Mouse (Mus musculus): ENCODE results near the gene Ica1. TPM values are rescaled to one million over a fixed set of nuclear protein-coding genes. Genes with fewer than 3 reads are reported as not detected.

The Ica1 gene
- total and polyA plus RNA-seq, 3 experiments: 3.0 to 13.6 (median 3.5) TPM

GRCm38 (mm10) chr6:8716539-8716938 is 61.7 kb downstream of the Ica1 start:
- no peak for ATAC-seq (ENCODE audit: extremely low read depth, insufficient number of reproducible peaks, low FRiP score, poor library complexity, severe bottlenecking)

GRCm38 (mm10) chr6:8711246-8711645 is 67.0 kb downstream of the Ica1 start:
- DNase-seq (ENCODE audit: low spot score) (no peak), ATAC-seq (ENCODE audit: extremely low read depth, insufficient number of reproducible peaks, low FRiP score, poor library complexity, severe bottlenecking) (no peak)
- Histone ChIP-seq H3K36me3 (replicated peaks) (no peaks in the 10 kb centered on the region), H3K9me3 (replicated peaks) (no peaks in the 10 kb centered on the region), H3K27me3 (ENCODE audit: insufficient read depth, low read length) (peaks cover 4% of the 10 kb centered on the region; the same call in 1 of the 2 replicates), H3K4me3 (ENCODE audit: low read depth, low read length) (no peak overlapping the region), H3K4me1 (ENCODE audit: insufficient read depth, low read depth, low read length) (no peaks in the 10 kb centered on the region)
- no peak for TF ChIP-seq TAL1 (conservative IDR thresholded peaks at IDR 0.05; ENCODE audit: low read depth, low read length)
- TF ChIP-seq GATA2 (IDR thresholded peaks at IDR 0.05; ENCODE audit: borderline replicate concordance, low read depth, low read length): no peak
- no peak for TF ChIP-seq CTCF (IDR thresholded peaks at IDR 0.05; ENCODE audit: low read depth, low read length)
- no peak for TF ChIP-seq GATA1 (IDR thresholded peaks at IDR 0.05; ENCODE audit: borderline replicate concordance, low read length)
- no peak for TF ChIP-seq POLR2AphosphoS5 (IDR thresholded peaks at IDR 0.05; ENCODE audit: insufficient replicate concordance, low read depth, low read length)

More at GRCm38 (mm10) chr6:8716539-8716938, 61.7 kb downstream of the Ica1 start:
- Histone ChIP-seq H3K36me3 (replicated peaks) (no peaks in the 10 kb centered on the region), H3K4me1 (ENCODE audit: insufficient read depth, low read depth, low read length) (peaks cover 3% of the 10 kb centered on the region; the same call in 1 of the 2 replicates), H3K27me3 (ENCODE audit: insufficient read depth, low read length) (peaks cover 9% of the 10 kb centered on the region), H3K9me3 (replicated peaks) (no peaks in the 10 kb centered on the region), H3K4me3 (ENCODE audit: low read depth, low read length) (no peak overlapping the region)
- TF ChIP-seq GATA2 (IDR thresholded peaks at IDR 0.05; ENCODE audit: borderline replicate concordance, low read depth, low read length) (no peak), POLR2AphosphoS5 (IDR thresholded peaks at IDR 0.05; ENCODE audit: insufficient replicate concordance, low read depth, low read length) (no peak), CTCF (IDR thresholded peaks at IDR 0.05; ENCODE audit: low read depth, low read length) (no peak), TAL1 (conservative IDR thresholded peaks at IDR 0.05; ENCODE audit: low read depth, low read length) (no peak), GATA1 (IDR thresholded peaks at IDR 0.05; ENCODE audit: borderline replicate concordance, low read length) (no peak)
- no peak for DNase-seq (ENCODE audit: low spot score)

- H3K4me1 ChIP-seq (ENCODE audit: insufficient read depth, low read depth, low read length): peaks cover 6% of the 10 kb centered on the region
- H3K9me3 ChIP-seq (replicated peaks): no peaks in the 10 kb centered on the region
- TF ChIP-seq GATA1 (IDR thresholded peaks at IDR 0.05; ENCODE audit: borderline replicate concordance, low read length) (no peak), GATA2 (IDR thresholded peaks at IDR 0.05; ENCODE audit: borderline replicate concordance, low read depth, low read length) (no peak), TAL1 (conservative IDR thresholded peaks at IDR 0.05; ENCODE audit: low read depth, low read length) (no peak), CTCF (IDR thresholded peaks at IDR 0.05; ENCODE audit: low read depth, low read length) (no peak), POLR2AphosphoS5 (IDR thresholded peaks at IDR 0.05; ENCODE audit: insufficient replicate concordance, low read depth, low read length) (no peak)
- ATAC-seq (ENCODE audit: extremely low read depth, insufficient number of reproducible peaks, low FRiP score, poor library complexity, severe bottlenecking) (no peak), DNase-seq (ENCODE audit: low spot score) (no peak)
- H3K27me3 ChIP-seq (ENCODE audit: insufficient read depth, low read length): no peaks in the 10 kb centered on the region
- no peaks in the 10 kb centered on the region for H3K36me3 ChIP-seq (replicated peaks)
- no peak overlapping the region for H3K4me3 ChIP-seq (ENCODE audit: low read depth, low read length)
Observed at GRCm38 (mm10) chr6:8694636-8695514, 83.4 kb downstream of the Ica1 start.

- no peaks in the 10 kb centered on the region for H3K36me3 ChIP-seq (replicated peaks)
- no peak for ATAC-seq (ENCODE audit: extremely low read depth, insufficient number of reproducible peaks, low FRiP score, poor library complexity, severe bottlenecking)
- no peak for DNase-seq (ENCODE audit: low spot score)
- H3K4me3 ChIP-seq (ENCODE audit: low read depth, low read length): no peak overlapping the region
- TF ChIP-seq TAL1 (conservative IDR thresholded peaks at IDR 0.05; ENCODE audit: low read depth, low read length) (no peak), POLR2AphosphoS5 (IDR thresholded peaks at IDR 0.05; ENCODE audit: insufficient replicate concordance, low read depth, low read length) (no peak), GATA2 (IDR thresholded peaks at IDR 0.05; ENCODE audit: borderline replicate concordance, low read depth, low read length) (no peak), GATA1 (IDR thresholded peaks at IDR 0.05; ENCODE audit: borderline replicate concordance, low read length) (no peak), CTCF (IDR thresholded peaks at IDR 0.05; ENCODE audit: low read depth, low read length) (no peak)
- no peaks in the 10 kb centered on the region for H3K27me3 ChIP-seq (ENCODE audit: insufficient read depth, low read length)
- peaks cover 6% of the 10 kb centered on the region for H3K4me1 ChIP-seq (ENCODE audit: insufficient read depth, low read depth, low read length)
- H3K9me3 ChIP-seq (replicated peaks): no peaks in the 10 kb centered on the region
Observed at GRCm38 (mm10) chr6:8693926-8694635, 84.2 kb downstream of the Ica1 start.

- no peaks in the 10 kb centered on the region for H3K36me3 ChIP-seq (replicated peaks)
- ATAC-seq (ENCODE audit: extremely low read depth, insufficient number of reproducible peaks, low FRiP score, poor library complexity, severe bottlenecking) (no peak), DNase-seq (ENCODE audit: low spot score) (no peak)
- H3K4me3 ChIP-seq (ENCODE audit: low read depth, low read length): no peak overlapping the region
- H3K4me1 ChIP-seq (ENCODE audit: insufficient read depth, low read depth, low read length): peaks cover 6% of the 10 kb centered on the region
- no peak for TF ChIP-seq TAL1 (conservative IDR thresholded peaks at IDR 0.05; ENCODE audit: low read depth, low read length)
- no peak for TF ChIP-seq GATA2 (IDR thresholded peaks at IDR 0.05; ENCODE audit: borderline replicate concordance, low read depth, low read length)
- no peak for TF ChIP-seq GATA1 (IDR thresholded peaks at IDR 0.05; ENCODE audit: borderline replicate concordance, low read length)
- TF ChIP-seq CTCF (IDR thresholded peaks at IDR 0.05; ENCODE audit: low read depth, low read length): no peak
- TF ChIP-seq POLR2AphosphoS5 (IDR thresholded peaks at IDR 0.05; ENCODE audit: insufficient replicate concordance, low read depth, low read length): no peak
- no peaks in the 10 kb centered on the region for H3K9me3 ChIP-seq (replicated peaks)
- H3K27me3 ChIP-seq (ENCODE audit: insufficient read depth, low read length): no peaks in the 10 kb centered on the region
Observed at GRCm38 (mm10) chr6:8693141-8693881, 85.0 kb downstream of the Ica1 start.

Data from G1E (cell line).